Mouse (Mus musculus): Measurements from ENCODE around the gene Ephb4.

GRCm38 (mm10) chr5:137308356-137308755 is 41.6 kb upstream of the Ephb4 start:
- TF ChIP-seq EP300 (IDR thresholded peaks at IDR 0.05; ENCODE audit: low read depth) (no peak), CTCF (IDR thresholded peaks at IDR 0.05; ENCODE audit: low read depth) (0 out of 2 replicates have a peak, but pooled peaks have one; percentile 13)

Data from liver, postnatal 0 days (tissue).